Mouse (Mus musculus): Measurements from ENCODE around the gene Pum1.

Gene Pum1

GRCm38 (mm10) chr4:130715126-130715525 is 52.0 kb downstream of the Pum1 start:
- in situ Hi-C loops (cut with MboI, MseI) = no loop called here

- in situ Hi-C loops (cut with MboI, MseI) = no loop called here
These were observed 52.5 kb downstream of the Pum1 start for GRCm38 (mm10) chr4:130715623-130716022.

GRCm38 (mm10) chr4:130719348-130719747 is 56.2 kb downstream of the Pum1 start:
- in situ Hi-C loops (cut with MboI, MseI) = no loop called here

- in situ Hi-C loops (cut with MboI, MseI) = no loop called here
These were observed 59.5 kb downstream of the Pum1 start for GRCm38 (mm10) chr4:130722607-130723006.

GRCm38 (mm10) chr4:130726118-130726517 is 63.0 kb downstream of the Pum1 start:
- in situ Hi-C loops (cut with MboI, MseI) = no loop called here

- in situ Hi-C loops (cut with MboI, MseI) = no loop called here
These were observed 72.8 kb downstream of the Pum1 start for GRCm38 (mm10) chr4:130735957-130736356.

- in situ Hi-C loops (cut with MboI, MseI) = no loop called here
These were observed 75.4 kb downstream of the Pum1 start for GRCm38 (mm10) chr4:130738527-130738926.

- in situ Hi-C loops (cut with MboI, MseI) = loop anchor here (10.0 kb wide), 1 partner anchor 1841 kb away; no protein-coding TSS in a partner anchor
These were observed 80.9 kb downstream of the Pum1 start for GRCm38 (mm10) chr4:130744058-130744457.

- in situ Hi-C loops (cut with MboI, MseI) = loop anchor here (10.0 kb wide), 1 partner anchor 1839 kb away; no protein-coding TSS in a partner anchor
These were observed 82.6 kb downstream of the Pum1 start for GRCm38 (mm10) chr4:130745561-130746306.

GRCm38 (mm10) chr4:130749566-130749965 is 86.4 kb downstream of the Pum1 start:
- in situ Hi-C loops (cut with MboI, MseI) = loop anchor here (10.0 kb wide), 1 partner anchor 1835 kb away; no protein-coding TSS in a partner anchor

GRCm38 (mm10) chr4:130751966-130752365 is 88.8 kb downstream of the Pum1 start:
- in situ Hi-C loops (cut with MboI, MseI) = no loop called here

GRCm38 (mm10) chr4:130752591-130752990 is 89.5 kb downstream of the Pum1 start:
- in situ Hi-C loops (cut with MboI, MseI) = no loop called here

GRCm38 (mm10) chr4:130753755-130754154 is 90.6 kb downstream of the Pum1 start:
- in situ Hi-C loops (cut with MboI, MseI) = no loop called here

- in situ Hi-C loops (cut with MboI, MseI) = no loop called here
These were observed 91.7 kb downstream of the Pum1 start for GRCm38 (mm10) chr4:130754776-130755175.

GRCm38 (mm10) chr4:130759875-130760274 is 96.8 kb downstream of the Pum1 start:
- in situ Hi-C loops (cut with MboI, MseI) = no loop called here

- in situ Hi-C loops (cut with MboI, MseI) = no loop called here
These were observed 98.7 kb downstream of the Pum1 start for GRCm38 (mm10) chr4:130761809-130762208.

- in situ Hi-C loops (cut with MboI, MseI) = no loop called here
These were observed 102.5 kb downstream of the Pum1 start for GRCm38 (mm10) chr4:130765399-130766160.

- in situ Hi-C loops (cut with MboI, MseI) = no loop called here
These were observed 103.3 kb downstream of the Pum1 start for GRCm38 (mm10) chr4:130766387-130766786.

- in situ Hi-C loops (cut with MboI, MseI) = no loop called here
These were observed 103.8 kb downstream of the Pum1 start for GRCm38 (mm10) chr4:130766926-130767325.

GRCm38 (mm10) chr4:130773899-130774298 is 110.8 kb downstream of the Pum1 start:
- in situ Hi-C loops (cut with MboI, MseI) = no loop called here

GRCm38 (mm10) chr4:130774822-130775221 is 111.7 kb downstream of the Pum1 start:
- in situ Hi-C loops (cut with MboI, MseI) = no loop called here

- in situ Hi-C loops (cut with MboI, MseI) = no loop called here
These were observed 114.5 kb downstream of the Pum1 start for GRCm38 (mm10) chr4:130777647-130778046.

- in situ Hi-C loops (cut with MboI, MseI) = no loop called here
These were observed 115.9 kb downstream of the Pum1 start for GRCm38 (mm10) chr4:130779037-130779436.
